Mouse (Mus musculus) monocyte, adult 2 months (primary cell): ENCODE data around the gene Lsm7.
A peak's percentile ranks its signal among the peaks of the same experiment; 100 is the strongest.
"Not testable (repeated sequence)": the region's sequence is repeated elsewhere in the genome, so short reads cannot be mapped to it uniquely, and the experiment has no call there.

Experiments
- DNase-seq, 2 experiments: peaks; one replicate each; pipeline ENCODE4 v3.0.0; 2022; ENCODE audit warnings: low spot score in 2 of 2, low read depth in 1 of 2

Lsm7 gene

GRCm38 (mm10) chr10:80838346-80838912 is 16.6 kb downstream of the Lsm7 start:
- no peak for DNase-seq

GRCm38 (mm10) chr10:80837827-80838226 is 17.2 kb downstream of the Lsm7 start:
- no peak for DNase-seq

GRCm38 (mm10) chr10:80836949-80837379 is 18.0 kb downstream of the Lsm7 start:
- DNase-seq: no peak

GRCm38 (mm10) chr10:80835617-80836016 is 19.4 kb downstream of the Lsm7 start:
- DNase-seq: no peak

GRCm38 (mm10) chr10:80832818-80833217 is 22.2 kb downstream of the Lsm7 start:
- no peak for DNase-seq

GRCm38 (mm10) chr10:80831136-80831535 is 23.9 kb downstream of the Lsm7 start:
- DNase-seq: no peak

- DNase-seq: no peak
Observed at GRCm38 (mm10) chr10:80829359-80830278, 25.4 kb downstream of the Lsm7 start.

GRCm38 (mm10) chr10:80828587-80828986 is 26.4 kb downstream of the Lsm7 start:
- DNase-seq: not testable (repeated sequence)

GRCm38 (mm10) chr10:80827870-80828420 is 27.1 kb downstream of the Lsm7 start:
- DNase-seq: no peak

GRCm38 (mm10) chr10:80827063-80827869 is 27.7 kb downstream of the Lsm7 start:
- DNase-seq: no peak

- peak; percentile 97 to 98 for DNase-seq
Observed at GRCm38 (mm10) chr10:80826151-80827062, 28.6 kb downstream of the Lsm7 start, which contains the start of gene Oaz1. TSS of gene Oaz1 (plus strand) at chr10:80826656.

- no peak for DNase-seq
Observed at GRCm38 (mm10) chr10:80824827-80825226, 30.2 kb downstream of the Lsm7 start.

- DNase-seq: no peak
Observed at GRCm38 (mm10) chr10:80823847-80824643, 31.0 kb downstream of the Lsm7 start.

GRCm38 (mm10) chr10:80823316-80823715 is 31.7 kb downstream of the Lsm7 start:
- no peak for DNase-seq

- DNase-seq: no peak
Observed at GRCm38 (mm10) chr10:80822528-80822927, 32.5 kb downstream of the Lsm7 start.

- no peak for DNase-seq
Observed at GRCm38 (mm10) chr10:80821991-80822390, 33.0 kb downstream of the Lsm7 start.

GRCm38 (mm10) chr10:80819406-80819805 is 35.6 kb downstream of the Lsm7 start:
- DNase-seq: no peak

GRCm38 (mm10) chr10:80818599-80819281 is 36.3 kb downstream of the Lsm7 start:
- DNase-seq: no peak

- DNase-seq: not testable (repeated sequence)
Observed at GRCm38 (mm10) chr10:80817955-80818354, 37.1 kb downstream of the Lsm7 start.
